17 mouse cellular contexts compared by ENCODE assay signal in the genomic region with DNA sequence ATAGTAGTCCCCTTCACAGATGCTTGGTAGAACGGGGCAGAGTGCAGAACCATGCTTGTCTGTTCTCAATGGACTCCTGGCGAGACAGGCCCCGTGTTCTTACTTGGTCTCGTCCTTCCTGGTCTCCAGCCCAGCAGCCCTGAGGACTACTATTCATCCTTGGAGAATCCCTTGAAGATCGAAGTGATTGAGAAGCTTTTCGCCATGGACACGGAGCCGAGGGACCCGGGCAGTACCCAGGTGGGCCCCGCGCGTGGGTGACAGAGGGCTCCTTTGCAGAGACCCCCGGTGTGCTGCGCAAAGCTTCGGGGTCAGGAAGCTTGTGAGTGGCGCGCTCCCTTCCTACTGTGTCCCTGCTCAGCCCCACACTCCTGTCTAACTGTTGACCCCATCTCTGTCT.
A peak's percentile ranks its signal among the peaks of the same experiment; 100 is the strongest.
DNase-seq lines count a peak whose midpoint lies in the region; ATAC-seq and TF ChIP-seq lines count a peak whose summit lies in the region.
"Had no signal": no experiment of that assay in that cellular context is flagged by ENCODE, and none has a peak within 500 bp of the region (broad histone marks: within the 10 kb centered on the region; RNA-seq: fewer than 3 reads in every experiment).

No protein-coding gene starts in this region.

- no peak overlapping the region for H3K27ac ChIP-seq in liver, postnatal 0 days (ENCODE audit: low read depth)
- no peak overlapping the region for H3K27ac ChIP-seq in liver, embryonic 11.5 days (ENCODE audit: low read depth, low read length)
- no peak overlapping the region for H3K27ac ChIP-seq in thymus, adult 2 months (ENCODE audit: control insufficient read depth, insufficient read depth, low read length)
- no peak overlapping the region for H3K27ac ChIP-seq in limb, embryonic 11.5 days (replicated peaks; ENCODE audit: low read depth, low read length)
- H3K27ac ChIP-seq: forebrain, embryonic 15.5 days had no signal

- TF ChIP-seq POLR2A in thymus, adult 2 months (IDR thresholded peaks at IDR 0.05; ENCODE audit: control insufficient read depth, extremely low read depth, insufficient read depth, low read length, poor library complexity), result no peak

- WGBS in liver, postnatal 0 days (ENCODE audit: insufficient replicate concordance), result 79% methylated on average over 17 of the region's 17 CpGs
- 92% methylated on average over 17 of the region's 17 CpGs for WGBS in liver, embryonic 11.5 days
- 97% methylated on average over 17 of the region's 17 CpGs for WGBS in thymus, adult 2 months
- 89% methylated on average over 17 of the region's 17 CpGs for WGBS in limb, embryonic 11.5 days

- DNase-seq in heart, adult 11 months, result peak; percentile 87
- DNase-seq in heart, adult 9 months (ENCODE audit: low spot score in 2 of 2), result no peak
- DNase-seq in liver, postnatal 0 days, result peak; percentile 12
- no peak for DNase-seq in liver, embryonic 11.5 days (ENCODE audit: low spot score)
- DNase-seq in thymus, postnatal 0 days (ENCODE audit: low spot score), result peak; percentile 1
- DNase-seq in thymus, adult 2 months, result no peak
- DNase-seq in limb, embryonic 11.5 days (ENCODE audit: low spot score), result peak; percentile 17
- DNase-seq: adrenal gland, adult 2 months; adrenal gland, postnatal 25 days; cerebellum, adult 18-20 months; cerebellum, adult 9-11 months; cerebellum, postnatal 36 days had no signal

- no peak overlapping the region for H3K9ac ChIP-seq in liver, postnatal 0 days (replicated peaks)
- no peak overlapping the region for H3K9ac ChIP-seq in liver, embryonic 11.5 days (ENCODE audit: low read depth, low read length)
- H3K9ac ChIP-seq in limb, embryonic 11.5 days (ENCODE audit: low read length), result no peak overlapping the region
- H3K9ac ChIP-seq: forebrain, embryonic 15.5 days had no signal

- H3K36me3 ChIP-seq in liver, postnatal 0 days (replicated peaks; ENCODE audit: insufficient read depth, low read length), result peaks cover 60% of the 10 kb centered on the region
- H3K36me3 ChIP-seq in liver, embryonic 11.5 days (ENCODE audit: control insufficient read depth, insufficient read depth, low read length), result no peaks in the 10 kb centered on the region
- H3K36me3 ChIP-seq in thymus, adult 2 months (ENCODE audit: control insufficient read depth, insufficient read depth, low read length), result no peaks in the 10 kb centered on the region
- H3K36me3 ChIP-seq in limb, embryonic 11.5 days (ENCODE audit: control insufficient read depth, insufficient read depth, low read length), result no peaks in the 10 kb centered on the region
- H3K36me3 ChIP-seq: forebrain, embryonic 15.5 days had no signal

- no peak overlapping the region for H3K4me2 ChIP-seq in liver, postnatal 0 days (ENCODE audit: low read depth, low read length)
- H3K4me2 ChIP-seq in liver, embryonic 11.5 days, result no peak overlapping the region
- no peak overlapping the region for H3K4me2 ChIP-seq in limb, embryonic 11.5 days (ENCODE audit: low read depth, severe bottlenecking)
- H3K4me2 ChIP-seq: forebrain, embryonic 15.5 days had no signal

- no peaks in the 10 kb centered on the region for H3K27me3 ChIP-seq in liver, postnatal 0 days (ENCODE audit: insufficient read depth, low read length)
- no peaks in the 10 kb centered on the region for H3K27me3 ChIP-seq in liver, embryonic 11.5 days (replicated peaks; ENCODE audit: control insufficient read depth, insufficient read depth, low read length)
- no peaks in the 10 kb centered on the region for H3K27me3 ChIP-seq in thymus, adult 2 months (ENCODE audit: control insufficient read depth, insufficient read depth, low read length)
- no peaks in the 10 kb centered on the region for H3K27me3 ChIP-seq in limb, embryonic 11.5 days (ENCODE audit: control insufficient read depth, insufficient read depth, low read length)
- H3K27me3 ChIP-seq: CH12.LX; forebrain, embryonic 15.5 days; Patski had no signal

- H3K4me3 ChIP-seq in liver, postnatal 0 days (ENCODE audit: low read depth, low read length), result no peak overlapping the region
- H3K4me3 ChIP-seq in liver, embryonic 11.5 days (ENCODE audit: low read depth, low read length), result no peak overlapping the region
- no peak overlapping the region for H3K4me3 ChIP-seq in thymus, adult 2 months (ENCODE audit: control insufficient read depth, insufficient read depth, low read length)
- H3K4me3 ChIP-seq in limb, embryonic 11.5 days (ENCODE audit: low read depth, low read length), result no peak overlapping the region
- H3K4me3 ChIP-seq: forebrain, embryonic 15.5 days had no signal

- no peak for TF ChIP-seq CTCF in liver, postnatal 0 days (IDR thresholded peaks at IDR 0.05; ENCODE audit: low read depth)
- no peak for TF ChIP-seq CTCF in thymus, adult 2 months (IDR thresholded peaks at IDR 0.05; ENCODE audit: borderline replicate concordance, control insufficient read depth, extremely low read depth, insufficient read depth, low read length, poor library complexity)

- H3K9me3 ChIP-seq in liver, postnatal 0 days (ENCODE audit: low read length), result no peaks in the 10 kb centered on the region
- no peaks in the 10 kb centered on the region for H3K9me3 ChIP-seq in liver, embryonic 11.5 days (ENCODE audit: control insufficient read depth, low read length)
- H3K9me3 ChIP-seq in limb, embryonic 11.5 days (ENCODE audit: control insufficient read depth, low read length), result no peaks in the 10 kb centered on the region
- H3K9me3 ChIP-seq: forebrain, embryonic 15.5 days had no signal

- no peak for TF ChIP-seq EP300 in liver, postnatal 0 days (IDR thresholded peaks at IDR 0.05; ENCODE audit: low read depth)

- H3K4me1 ChIP-seq in liver, postnatal 0 days (ENCODE audit: insufficient read depth), result no peaks in the 10 kb centered on the region
- no peaks in the 10 kb centered on the region for H3K4me1 ChIP-seq in liver, embryonic 11.5 days (replicated peaks; ENCODE audit: control insufficient read depth, insufficient read depth, low read length)
- 0 out of 2 replicates have a peak, but pooled peaks cover 5% of the 10 kb centered on the region for H3K4me1 ChIP-seq in thymus, adult 2 months (replicated peaks; ENCODE audit: control insufficient read depth, insufficient read depth, low read length)
- peaks cover 3% of the 10 kb centered on the region; the same call in 1 of the 2 replicates for H3K4me1 ChIP-seq in limb, embryonic 11.5 days (ENCODE audit: control insufficient read depth, insufficient read depth, low read length)
- H3K4me1 ChIP-seq: forebrain, embryonic 15.5 days had no signal

- ATAC-seq in liver, postnatal 0 days, result no peak
- no peak for ATAC-seq in liver, embryonic 11.5 days (replicated peaks; ENCODE audit: low FRiP score)
- ATAC-seq in limb, embryonic 11.5 days (ENCODE audit: insufficient number of reproducible peaks, low FRiP score, low TSS enrichment, low read depth), result no peak
- ATAC-seq: forebrain, embryonic 15.5 days; hindbrain, embryonic 16.5 days; inflammation-experienced regulatory T-cells, adult 6 months; Patski had no signal

Comparison
In these comparisons a context has a peak if more than half of its experiments do, and no peak if none do; other contexts are left out.
1. DNase-seq: peak in heart, adult 11 months (single experiment), liver, postnatal 0 days (single experiment), thymus, postnatal 0 days (single experiment) and limb, embryonic 11.5 days (single experiment); none in heart, adult 9 months (0 of 2), liver, embryonic 11.5 days (single experiment) and thymus, adult 2 months (single experiment).